Mouse (Mus musculus) lung, postnatal 0 days (tissue): ENCODE data around the gene Krtap15. TPM values are rescaled to one million over a fixed set of nuclear protein-coding genes. Genes with fewer than 3 reads are reported as not detected.
A peak's percentile ranks its signal among the peaks of the same experiment; 100 is the strongest.

Source experiments
- ATAC-seq: fragments of 200-750 bp; cut with Nextera tagmentation; 2 replicates; pipeline ENCODE4 v1.8.0; 2017; ENCODE audit warnings: moderate library complexity
- DNase-seq: peaks from one replicate; pipeline ENCODE4 v3.0.0-alpha.2; 2016; ENCODE audit warnings: low spot score
- H3K27ac ChIP-seq: fragments of 300-500 bp; sonication (generic); 2 replicates; pipeline ENCODE4 v1.5.1; 2014; ENCODE audit warnings: antibody characterized with exemption, mild to moderate bottlenecking, low read length, mixed read lengths
- H3K27me3 ChIP-seq: fragments of 300-500 bp; sonication (generic); replicated peaks from 2 replicates; pipeline ENCODE4 v1.6.1; 2014; ENCODE audit warnings: low read length, mixed read lengths; ENCODE audit not compliant: insufficient read depth
- H3K36me3 ChIP-seq: fragments of 300-500 bp; sonication (generic); 2 replicates; pipeline ENCODE4 v1.6.1; 2014; ENCODE audit warnings: low read length, mixed read lengths; ENCODE audit not compliant: insufficient read depth
- H3K4me1 ChIP-seq: fragments of 300-500 bp; sonication (generic); 2 replicates; pipeline ENCODE4 v1.6.1; 2014; ENCODE audit warnings: antibody characterized with exemption, low read depth, low read length, mixed read lengths; ENCODE audit not compliant: insufficient read depth
- H3K4me2 ChIP-seq: fragments of 300-500 bp; sonication (generic); replicated peaks from 2 replicates; pipeline ENCODE4 v1.6.1; 2014; ENCODE audit warnings: low read depth, mild to moderate bottlenecking, low read length, moderate library complexity, mixed read lengths
- H3K4me3 ChIP-seq: fragments of 300-500 bp; sonication (generic); 2 replicates; pipeline ENCODE4 v1.5.1; 2014; ENCODE audit warnings: low read depth, low read length
- H3K9ac ChIP-seq: fragments of 300-500 bp; sonication (generic); replicated peaks from 2 replicates; pipeline ENCODE4 v1.6.1; 2014; ENCODE audit warnings: low read depth, mild to moderate bottlenecking
- H3K9me3 ChIP-seq: fragments of 300-500 bp; sonication (generic); 2 replicates; pipeline ENCODE4 v1.6.1; 2016; ENCODE audit warnings: low read length, mixed read lengths
- CTCF ChIP-seq: IDR thresholded peaks from 2 replicates; pipeline ENCODE4 v1.5.1; 2016; ENCODE audit warnings: antibody characterized with exemption, mild to moderate bottlenecking
- EP300 ChIP-seq: IDR thresholded peaks from 2 replicates; pipeline ENCODE4 v1.6.1; 2016; ENCODE audit warnings: antibody characterized with exemption, mild to moderate bottlenecking, control low read depth
- WGBS: fragments of 180-500 bp; shearing (Covaris S2); extraction: QIAGEN DNeasy Blood & Tissue Kit; methylation state at CpG from one replicate; pipeline ENCODE4 v1.1.7; 2014; 5-methylcytosine and 5-hydroxymethylcytosine counted together
- polyA plus RNA-seq: library from polyadenylated mRNA; unstranded; fragments of >200 nt; fragmentation: Nextera tagmentation; extraction: Ambion mirVana; gene quantifications from 2 replicates; pipeline ENCODE4 v1.2.1, GENCODE M21; 2015

Krtap15 gene
- not detected in 2 replicates for polyA plus RNA-seq

- H3K36me3 ChIP-seq, result no peaks in the 10 kb centered on the region
- TF ChIP-seq CTCF (no peak), EP300 (no peak)
- WGBS, result 69% methylated on average over 3 of the region's 3 CpGs
- no peak within 1 kb of the TSS for H3K27ac ChIP-seq
- H3K4me1 ChIP-seq, result no peaks in the 10 kb centered on the region
- ATAC-seq (no peak), DNase-seq (no peak)
- H3K9me3 ChIP-seq, result no peaks in the 10 kb centered on the region
- no peak within 1 kb of the TSS for H3K9ac ChIP-seq
- no peaks in the 10 kb centered on the region for H3K27me3 ChIP-seq
- no peak within 1 kb of the TSS for H3K4me3 ChIP-seq
- no peak within 1 kb of the TSS for H3K4me2 ChIP-seq
Measured at GRCm38 (mm10) chr16:88820066-88820465, at the start of gene Krtap15. Gene Krtap15, plus strand, starts transcription at chr16:88820215.

DNA sequence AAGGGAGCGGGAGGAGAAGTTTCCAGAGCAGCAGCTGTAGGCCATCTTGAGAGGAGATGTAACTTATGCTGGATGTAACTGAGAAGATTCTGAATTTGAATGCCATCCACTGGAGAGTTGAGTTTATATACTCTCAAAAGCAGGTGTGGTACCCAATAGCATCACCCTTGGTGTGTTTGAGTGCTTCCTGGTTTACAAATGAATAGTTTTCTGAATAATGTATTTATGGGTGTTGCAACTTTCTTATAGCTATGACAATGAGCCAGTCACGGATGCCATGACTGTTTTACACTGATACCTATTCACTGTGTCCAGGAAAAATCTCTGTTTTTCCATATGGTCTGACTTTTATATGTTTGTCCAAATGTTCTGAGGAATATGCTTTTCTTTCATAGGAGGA lies 45.9 kb upstream of the Krtap15 start, which contains the start of gene 2310057N15Rik:
Gene 2310057N15Rik (minus strand): TSS at position 101 of the 400 bp plus-strand sequence.
- Histone ChIP-seq H3K27ac (no peak within 1 kb of the TSS), H3K4me3 (no peak within 1 kb of the TSS), H3K36me3 (no peaks in the 10 kb centered on the region), H3K27me3 (no peaks in the 10 kb centered on the region), H3K4me2 (no peak within 1 kb of the TSS), H3K4me1 (no peaks in the 10 kb centered on the region), H3K9ac (no peak within 1 kb of the TSS), H3K9me3 (no peaks in the 10 kb centered on the region)
- DNase-seq (no peak), ATAC-seq (no peak)
- TF ChIP-seq EP300 (no peak), CTCF (no peak)
- 85% methylated on average over 2 of the region's 2 CpGs for WGBS

GRCm38 (mm10) chr16:88777596-88777995 lies 42.4 kb upstream of the Krtap15 start, which contains the start of gene Gm5965:
Gene Gm5965, plus strand, starts transcription at chr16:88777896.
- TF ChIP-seq CTCF (no peak), EP300 (no peak)
- WGBS, result 78% methylated on average over 5 of the region's 6 CpGs
- Histone ChIP-seq H3K36me3 (no peaks in the 10 kb centered on the region), H3K27ac (no peak within 1 kb of the TSS), H3K4me2 (no peak within 1 kb of the TSS), H3K4me1 (no peaks in the 10 kb centered on the region), H3K4me3 (no peak within 1 kb of the TSS), H3K9me3 (no peaks in the 10 kb centered on the region), H3K9ac (no peak within 1 kb of the TSS), H3K27me3 (no peaks in the 10 kb centered on the region)
- DNase-seq (no peak), ATAC-seq (no peak)

DNA sequence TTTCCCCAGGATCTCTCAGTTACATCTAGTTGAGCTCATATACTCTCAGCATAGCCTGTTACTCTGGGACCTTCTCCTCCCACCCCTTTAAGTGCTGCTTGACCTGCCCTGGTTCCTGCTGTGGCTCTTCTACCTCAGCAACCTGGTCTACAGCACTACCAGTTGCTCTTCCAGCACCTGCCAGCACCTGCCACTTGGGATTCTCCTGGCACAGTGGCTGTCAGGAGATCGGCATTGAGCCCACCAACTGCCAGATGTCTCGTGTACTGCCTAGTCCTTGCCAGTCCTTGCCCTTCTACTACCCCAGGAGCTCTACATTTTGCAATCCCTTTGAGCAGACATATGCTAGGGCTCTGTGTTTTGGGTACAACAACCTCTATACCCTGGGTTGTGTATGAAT lies 33.2 kb upstream of the Krtap15 start:
- DNase-seq, result no peak
- TF ChIP-seq CTCF (no peak), EP300 (no peak)
- no peaks in the 10 kb centered on the region for H3K9me3 ChIP-seq
- H3K27ac ChIP-seq, result no peak overlapping the region
- H3K36me3 ChIP-seq, result no peaks in the 10 kb centered on the region
- H3K4me3 ChIP-seq, result no peak overlapping the region
- no peaks in the 10 kb centered on the region for H3K4me1 ChIP-seq
- no peak overlapping the region for H3K4me2 ChIP-seq
- WGBS, result 71% methylated on average over 2 of the region's 2 CpGs
- no peak for ATAC-seq
- no peak overlapping the region for H3K9ac ChIP-seq
- H3K27me3 ChIP-seq, result no peaks in the 10 kb centered on the region

DNA sequence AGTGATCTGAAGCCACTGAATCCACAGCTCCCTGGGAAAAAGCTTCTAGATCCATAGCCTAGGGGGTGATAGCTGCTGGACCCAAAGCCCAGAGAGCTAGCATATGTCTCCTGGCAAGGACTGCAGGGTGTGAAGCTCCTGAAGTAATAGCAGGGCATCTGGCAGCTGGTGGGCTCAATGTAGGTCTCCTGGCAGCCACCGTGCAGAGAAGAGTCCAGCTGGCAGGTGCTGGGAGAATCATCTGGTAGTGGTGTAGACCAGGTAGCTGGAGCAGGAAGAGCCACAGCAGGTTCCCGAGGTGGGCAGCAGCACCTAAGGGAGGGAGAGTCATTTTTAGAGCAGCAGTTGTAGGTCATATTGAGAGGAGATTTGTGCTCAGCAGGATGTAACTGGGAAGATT lies 8.2 kb upstream of the Krtap15 start, which contains the start of gene Gm20741:
Gene Gm20741 (minus strand): TSS at position 394 of the 400 bp plus-strand sequence.
- Histone ChIP-seq H3K9me3 (no peaks in the 10 kb centered on the region), H3K4me1 (no peaks in the 10 kb centered on the region), H3K36me3 (no peaks in the 10 kb centered on the region), H3K4me3 (no peak within 1 kb of the TSS), H3K27me3 (no peaks in the 10 kb centered on the region), H3K27ac (no peak within 1 kb of the TSS), H3K9ac (no peak within 1 kb of the TSS), H3K4me2 (no peak within 1 kb of the TSS)
- DNase-seq, result no peak
- no peak for ATAC-seq
- no peak for TF ChIP-seq EP300
- TF ChIP-seq CTCF, result no peak
- WGBS, result 70% methylated on average over 2 of the region's 2 CpGs

- H3K9me3 ChIP-seq, result no peaks in the 10 kb centered on the region
- H3K27ac ChIP-seq, result no peak overlapping the region
- DNase-seq, result no peak
- no peaks in the 10 kb centered on the region for H3K4me1 ChIP-seq
- no peak overlapping the region for H3K4me2 ChIP-seq
- TF ChIP-seq EP300 (no peak), CTCF (peak; percentile 70)
- 83% methylated on average over 3 of the region's 3 CpGs for WGBS
- no peaks in the 10 kb centered on the region for H3K36me3 ChIP-seq
- H3K4me3 ChIP-seq, result no peak overlapping the region
- no peak overlapping the region for H3K9ac ChIP-seq
- ATAC-seq, result no peak
- no peaks in the 10 kb centered on the region for H3K27me3 ChIP-seq
Measured at GRCm38 (mm10) chr16:88823736-88824135, 3.7 kb downstream of the Krtap15 start.
